Mouse (Mus musculus) limb, embryonic 10.5 days (tissue): ENCODE data around the gene Ppm1d. TPM values are rescaled to one million over a fixed set of nuclear protein-coding genes. Genes with fewer than 3 reads are reported as not detected.
A peak's percentile ranks its signal among the peaks of the same experiment; 100 is the strongest.

Experiments used
- DNase-seq: peaks from one replicate; pipeline ENCODE4 v3.0.0-alpha.2; 2017; ENCODE audit warnings: low spot score
- H3K27ac ChIP-seq: fragments of 300-500 bp; sonication (generic); 2 replicates; pipeline ENCODE4 v1.5.1; 2016; ENCODE audit warnings: mild to moderate bottlenecking
- H3K27me3 ChIP-seq: fragments of 300-500 bp; sonication (generic); 2 replicates; pipeline ENCODE4 v1.6.1; 2016; ENCODE audit warnings: low read depth, mild to moderate bottlenecking; ENCODE audit not compliant: poor library complexity, severe bottlenecking
- H3K36me3 ChIP-seq: fragments of 300-500 bp; sonication (generic); 2 replicates; pipeline ENCODE4 v1.6.1; 2016; ENCODE audit warnings: mild to moderate bottlenecking, moderate library complexity
- H3K4me1 ChIP-seq: fragments of 300-500 bp; sonication (generic); 2 replicates; pipeline ENCODE4 v1.6.1; 2016
- H3K4me3 ChIP-seq: fragments of 300-500 bp; sonication (generic); 2 replicates; pipeline ENCODE4 v1.5.1; 2016; ENCODE audit warnings: mild to moderate bottlenecking, moderate library complexity
- H3K9me3 ChIP-seq: fragments of 300-500 bp; sonication (generic); replicated peaks from 2 replicates; pipeline ENCODE4 v1.6.1; 2016; ENCODE audit warnings: mild to moderate bottlenecking
- WGBS: fragments of 180-500 bp; shearing (Covaris S2); methylation state at CpG from one replicate; pipeline ENCODE4 v1.1.7; 2016; 5-methylcytosine and 5-hydroxymethylcytosine counted together
- polyA plus RNA-seq: library from polyadenylated mRNA; unstranded; fragments of >200 nt; fragmentation: Nextera tagmentation; extraction: Ambion mirVana; gene quantifications from 2 replicates; pipeline ENCODE4 v1.2.1, GENCODE M21; 2016

Gene Ppm1d
- 22.7 and 24.7 TPM in 2 replicates for polyA plus RNA-seq

DNA sequence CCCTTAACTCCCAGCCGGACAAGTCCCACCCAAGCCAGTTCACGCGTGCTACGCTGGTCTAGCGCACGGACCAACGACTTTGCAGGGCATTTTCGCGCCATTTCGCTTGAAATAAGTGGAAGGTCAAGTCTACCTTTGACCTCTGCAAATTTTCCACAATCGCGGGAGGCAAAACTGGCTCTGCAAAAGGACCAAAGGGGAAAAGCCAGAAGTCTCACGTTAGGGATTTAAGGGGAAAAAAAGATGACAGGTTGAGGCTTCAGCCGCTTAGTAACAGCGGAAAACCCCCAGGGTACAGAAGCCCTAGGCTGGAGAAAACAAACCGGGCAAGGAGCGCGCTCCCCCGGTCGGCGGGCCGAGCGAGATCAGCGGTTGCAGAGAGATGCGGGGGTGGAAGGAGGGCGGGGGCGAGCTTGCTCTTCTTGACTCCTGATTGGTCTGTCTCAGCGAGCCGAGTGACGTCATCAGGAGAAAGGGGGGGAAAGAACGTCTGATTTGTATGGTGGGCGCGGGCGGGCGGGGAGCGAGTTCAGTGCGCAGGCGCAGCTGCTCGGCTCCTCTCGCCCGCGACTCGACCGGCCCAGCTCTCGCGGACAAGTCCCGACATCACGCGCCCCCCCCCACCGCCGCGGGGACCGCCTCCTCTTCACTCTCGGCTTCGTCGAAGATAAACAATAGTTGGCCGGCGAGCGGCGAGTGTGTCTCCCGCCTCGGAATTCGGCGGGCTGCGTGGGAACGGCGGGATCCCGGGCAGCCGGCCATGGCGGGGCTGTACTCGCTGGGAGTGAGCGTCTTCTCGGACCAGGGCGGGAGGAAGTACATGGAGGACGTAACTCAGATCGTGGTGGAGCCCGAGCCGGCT is at the start of gene Ppm1d:
Gene Ppm1d, plus strand, starts transcription at position 532 of the 862 bp plus-strand sequence.
- Histone ChIP-seq H3K9me3 (no peaks in the 10 kb centered on the region), H3K4me1 (peaks cover 16% of the 10 kb centered on the region), H3K27ac (peak within 1 kb of the TSS; percentile 96), H3K4me3 (peak within 1 kb of the TSS; percentile 97), H3K36me3 (peaks cover 25% of the 10 kb centered on the region), H3K27me3 (no peaks in the 10 kb centered on the region)
- peak; percentile 99 for DNase-seq
- under 1% methylated on average over 74 of the region's 78 CpGs for WGBS

DNA sequence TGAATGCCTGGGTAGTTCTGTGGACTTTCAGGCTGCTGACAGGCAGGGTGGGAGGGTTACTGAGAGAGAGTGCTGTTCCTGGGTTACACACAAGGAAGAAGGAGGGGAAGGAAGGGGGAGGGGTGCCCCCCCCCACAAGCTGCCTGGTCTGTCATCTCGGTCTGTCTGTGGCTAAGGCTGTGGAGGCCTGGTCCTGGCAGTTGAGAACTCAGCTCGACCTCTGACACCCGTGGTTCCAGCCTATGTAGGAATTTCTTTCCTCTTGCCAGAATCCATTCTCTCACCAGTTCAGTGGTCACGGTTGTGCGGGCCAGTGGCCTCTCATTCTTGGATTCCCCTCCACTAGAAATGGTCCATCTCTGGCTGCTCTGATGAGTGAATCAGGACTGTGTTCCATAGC is 46.4 kb upstream of the Ppm1d start:
- no peaks in the 10 kb centered on the region for H3K4me1 ChIP-seq
- no peaks in the 10 kb centered on the region for H3K9me3 ChIP-seq
- no peak overlapping the region for H3K27ac ChIP-seq
- H3K4me3 ChIP-seq = no peak overlapping the region
- DNase-seq = no peak
- no peaks in the 10 kb centered on the region for H3K36me3 ChIP-seq
- H3K27me3 ChIP-seq = no peaks in the 10 kb centered on the region
- 74% methylated on average over 5 of the region's 5 CpGs for WGBS

DNA sequence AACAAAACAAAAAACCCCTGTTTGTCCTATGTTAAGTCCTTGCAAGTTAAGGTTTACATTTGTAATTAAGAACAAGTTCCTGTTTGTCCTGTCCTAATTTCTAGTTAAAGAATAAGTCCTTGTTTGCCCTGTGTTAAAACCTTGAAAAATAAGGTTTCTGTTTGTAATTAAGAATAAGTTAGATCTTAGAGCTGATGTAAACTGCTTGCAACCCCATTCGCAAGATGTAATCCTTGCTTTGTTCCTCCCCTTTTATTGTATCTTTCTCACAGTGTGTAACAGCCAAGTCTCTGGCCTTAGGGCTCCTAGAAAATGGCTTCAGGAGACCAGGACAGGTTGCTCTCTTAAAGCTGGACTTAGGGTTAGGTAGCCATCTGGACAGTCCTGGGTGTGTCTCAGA is 43.7 kb upstream of the Ppm1d start:
- DNase-seq = no peak
- no peaks in the 10 kb centered on the region for H3K27me3 ChIP-seq
- H3K27ac ChIP-seq = no peak overlapping the region
- WGBS = 91% methylated on average over 1 of the region's 1 CpGs
- no peaks in the 10 kb centered on the region for H3K4me1 ChIP-seq
- H3K36me3 ChIP-seq = no peaks in the 10 kb centered on the region
- no peaks in the 10 kb centered on the region for H3K9me3 ChIP-seq
- no peak overlapping the region for H3K4me3 ChIP-seq

DNA sequence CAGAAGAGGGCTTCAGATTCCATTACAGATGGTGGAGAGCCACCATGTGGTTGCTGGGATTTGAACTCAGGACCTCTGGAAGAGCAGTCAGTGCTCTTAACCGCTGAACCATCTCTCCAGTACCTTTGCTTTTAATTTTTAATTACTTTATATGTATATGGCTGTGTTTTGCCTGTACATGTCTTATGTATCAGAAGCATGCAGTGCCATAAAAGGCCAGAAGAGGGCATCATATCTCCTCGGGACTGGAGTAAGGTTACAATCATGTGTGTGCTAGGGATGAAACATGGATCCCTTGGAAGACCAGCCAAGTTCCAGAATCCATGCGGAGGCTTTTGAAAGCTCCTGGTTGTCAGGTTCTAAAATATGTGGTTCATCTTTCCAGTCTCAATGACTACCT is 40.4 kb upstream of the Ppm1d start:
- H3K4me3 ChIP-seq = no peak overlapping the region
- H3K9me3 ChIP-seq = no peaks in the 10 kb centered on the region
- whole genome bisulfite sequencing = 62% methylated on average over 3 of the region's 3 CpGs
- no peaks in the 10 kb centered on the region for H3K27me3 ChIP-seq
- no peaks in the 10 kb centered on the region for H3K4me1 ChIP-seq
- no peak overlapping the region for H3K27ac ChIP-seq
- H3K36me3 ChIP-seq = no peaks in the 10 kb centered on the region
- peak; percentile 55 for DNase-seq

DNA sequence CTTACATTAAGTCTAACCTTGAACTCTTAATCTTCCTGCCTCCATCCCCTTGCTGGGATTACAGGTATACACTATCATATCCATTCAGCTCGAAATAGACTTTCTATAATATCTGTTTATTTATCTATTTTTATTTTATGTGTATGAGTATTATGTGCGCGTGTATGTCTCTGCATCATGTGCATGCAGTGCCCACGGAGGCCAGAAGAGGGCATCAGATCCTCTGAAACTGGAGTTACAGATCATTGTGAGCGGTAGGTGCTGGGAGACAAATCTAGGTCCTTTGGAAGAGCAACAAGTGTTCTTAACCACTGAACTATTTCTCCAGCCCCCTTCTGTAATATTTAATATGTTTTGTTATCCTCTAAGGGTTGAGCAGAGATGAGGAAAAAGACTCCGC is 37.7 kb upstream of the Ppm1d start:
- H3K27me3 ChIP-seq = no peaks in the 10 kb centered on the region
- 71% methylated on average over 6 of the region's 6 CpGs for WGBS
- no peaks in the 10 kb centered on the region for H3K36me3 ChIP-seq
- H3K4me3 ChIP-seq = no peak overlapping the region
- peaks cover 11% of the 10 kb centered on the region for H3K4me1 ChIP-seq
- no peaks in the 10 kb centered on the region for H3K9me3 ChIP-seq
- no peak for DNase-seq
- H3K27ac ChIP-seq = no peak overlapping the region

DNA sequence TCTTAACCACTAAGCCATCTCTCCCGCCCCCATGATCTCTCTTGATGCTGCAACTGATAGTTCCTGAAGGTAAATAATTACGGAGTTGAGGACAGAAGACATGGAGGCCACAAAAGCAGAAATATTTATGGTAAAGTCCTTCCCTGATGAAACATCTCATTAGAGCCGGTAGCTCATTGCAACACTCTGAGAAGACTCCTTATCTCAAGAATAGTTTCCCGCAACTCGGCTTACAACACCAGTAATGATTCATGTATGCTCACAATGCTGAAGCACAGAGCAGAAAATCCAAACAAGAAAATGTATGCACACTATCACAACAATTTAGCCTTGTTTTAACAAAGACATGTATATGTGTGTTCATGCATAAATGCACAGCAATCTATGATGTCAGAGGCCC is 35.9 kb upstream of the Ppm1d start:
- Histone ChIP-seq H3K4me1 (peaks cover 11% of the 10 kb centered on the region), H3K27me3 (no peaks in the 10 kb centered on the region), H3K4me3 (no peak overlapping the region), H3K36me3 (no peaks in the 10 kb centered on the region), H3K9me3 (no peaks in the 10 kb centered on the region), H3K27ac (no peak overlapping the region)
- no peak for DNase-seq
- 93% methylated on average over 5 of the region's 5 CpGs for WGBS

DNA sequence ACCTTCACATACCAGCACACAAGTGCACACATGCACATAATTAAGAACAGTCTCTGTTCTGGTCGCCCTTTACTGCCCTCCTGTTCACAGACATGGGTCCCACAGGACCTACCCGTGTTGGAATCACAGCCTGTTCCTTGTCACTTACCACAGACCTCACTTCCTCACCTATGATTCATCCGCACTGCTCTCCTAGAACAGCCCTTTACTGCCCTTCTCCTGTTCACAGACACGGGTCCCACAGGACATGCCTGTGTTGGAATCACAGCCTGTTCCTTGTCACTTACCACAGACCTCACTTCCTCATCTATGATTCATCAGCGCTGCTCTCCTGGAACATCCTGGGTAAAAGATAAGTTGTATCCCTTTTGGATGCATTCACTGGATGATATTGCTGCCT is 33.4 kb upstream of the Ppm1d start:
- Histone ChIP-seq H3K27me3 (no peaks in the 10 kb centered on the region), H3K9me3 (no peaks in the 10 kb centered on the region), H3K4me1 (peaks cover 11% of the 10 kb centered on the region), H3K36me3 (no peaks in the 10 kb centered on the region), H3K4me3 (no peak overlapping the region), H3K27ac (0 out of 2 replicates have a peak overlapping the region, but pooled peaks have one; percentile 14)
- no peak for DNase-seq
- 70% methylated on average over 5 of the region's 5 CpGs for WGBS

DNA sequence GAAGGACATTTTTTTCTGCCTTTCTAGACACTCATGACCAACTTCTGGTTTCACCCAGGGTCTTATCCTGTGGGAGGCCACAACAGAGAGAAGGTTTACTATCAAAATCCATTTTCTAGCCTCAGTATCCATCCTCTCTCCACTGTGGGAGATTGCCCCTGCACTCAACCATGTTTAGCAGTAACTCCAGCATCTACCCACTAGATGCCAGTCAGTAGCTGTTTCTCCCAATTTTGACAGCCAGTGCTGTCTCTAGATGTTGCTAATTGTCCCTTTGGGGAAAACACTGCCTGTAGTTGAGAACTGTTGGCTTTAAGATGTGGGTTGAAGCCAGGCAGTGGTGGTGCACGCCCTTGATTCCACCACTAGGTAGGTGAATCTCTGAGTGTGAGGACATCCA is 32.9 kb upstream of the Ppm1d start:
- Histone ChIP-seq H3K4me1 (peaks cover 11% of the 10 kb centered on the region), H3K27ac (no peak overlapping the region), H3K36me3 (no peaks in the 10 kb centered on the region), H3K4me3 (no peak overlapping the region), H3K27me3 (no peaks in the 10 kb centered on the region), H3K9me3 (no peaks in the 10 kb centered on the region)
- WGBS = 92% methylated on average over 1 of the region's 1 CpGs
- no peak for DNase-seq

DNA sequence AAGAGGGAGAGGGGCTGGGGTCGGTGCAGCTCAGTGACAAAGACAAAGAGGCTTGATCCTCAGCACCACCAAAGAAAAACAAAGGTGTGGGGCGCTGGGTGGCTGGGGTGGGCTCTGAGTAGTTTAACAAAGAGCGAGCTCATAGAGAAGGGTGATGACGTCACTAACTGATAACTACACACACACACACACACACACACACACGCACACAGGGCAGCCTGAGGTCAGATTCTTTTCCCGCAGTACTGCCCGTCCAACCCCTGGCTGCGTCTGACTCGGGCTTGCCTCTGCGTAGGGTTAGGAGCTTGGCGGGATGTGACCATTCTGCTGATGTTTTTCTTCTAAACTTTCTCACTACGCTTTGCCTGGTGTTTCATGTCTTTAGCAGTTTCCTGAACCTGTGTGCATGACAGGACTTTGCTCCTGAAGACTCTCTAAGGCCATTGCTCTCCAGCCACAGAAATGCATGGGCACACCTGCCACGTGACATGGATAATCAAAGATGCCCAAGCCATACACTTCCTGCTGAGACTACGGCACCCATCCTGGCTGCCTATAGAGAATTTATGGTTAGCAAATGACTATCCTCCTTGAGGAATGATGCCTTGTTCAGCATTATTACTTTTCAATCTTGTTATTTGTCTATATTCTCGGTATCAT is 29.7 kb upstream of the Ppm1d start:
- 81% methylated on average over 15 of the region's 15 CpGs for WGBS
- no peak overlapping the region for H3K4me3 ChIP-seq
- no peak for DNase-seq
- H3K9me3 ChIP-seq = no peaks in the 10 kb centered on the region
- no peak overlapping the region for H3K27ac ChIP-seq
- H3K4me1 ChIP-seq = peaks cover 11% of the 10 kb centered on the region
- no peaks in the 10 kb centered on the region for H3K36me3 ChIP-seq
- no peaks in the 10 kb centered on the region for H3K27me3 ChIP-seq

DNA sequence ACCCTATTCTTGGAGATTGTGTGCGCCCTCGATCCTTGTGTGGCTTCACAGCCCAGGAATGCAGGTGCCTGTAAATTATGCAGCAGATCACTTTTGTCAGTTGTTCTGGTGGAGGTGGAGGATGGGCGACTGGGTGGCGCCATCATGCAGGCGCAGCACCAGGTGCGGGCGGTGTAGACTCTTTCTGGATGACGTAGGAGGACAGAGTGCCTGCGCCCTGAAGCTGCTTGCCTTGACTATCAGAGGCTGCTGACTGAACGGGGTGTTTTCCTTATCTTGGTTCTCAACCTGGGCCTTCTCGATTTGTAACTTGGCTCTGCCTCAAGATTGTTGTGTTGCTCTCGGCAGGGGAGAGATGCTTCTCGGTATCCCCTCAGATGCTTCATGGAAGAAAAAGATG is 13.1 kb upstream of the Ppm1d start:
- Histone ChIP-seq H3K36me3 (no peaks in the 10 kb centered on the region), H3K4me3 (no peak overlapping the region), H3K27ac (no peak overlapping the region), H3K4me1 (0 out of 2 replicates have a peak, but pooled peaks cover 2% of the 10 kb centered on the region), H3K9me3 (no peaks in the 10 kb centered on the region), H3K27me3 (no peaks in the 10 kb centered on the region)
- DNase-seq = no peak
- 80% methylated on average over 13 of the region's 13 CpGs for WGBS

DNA sequence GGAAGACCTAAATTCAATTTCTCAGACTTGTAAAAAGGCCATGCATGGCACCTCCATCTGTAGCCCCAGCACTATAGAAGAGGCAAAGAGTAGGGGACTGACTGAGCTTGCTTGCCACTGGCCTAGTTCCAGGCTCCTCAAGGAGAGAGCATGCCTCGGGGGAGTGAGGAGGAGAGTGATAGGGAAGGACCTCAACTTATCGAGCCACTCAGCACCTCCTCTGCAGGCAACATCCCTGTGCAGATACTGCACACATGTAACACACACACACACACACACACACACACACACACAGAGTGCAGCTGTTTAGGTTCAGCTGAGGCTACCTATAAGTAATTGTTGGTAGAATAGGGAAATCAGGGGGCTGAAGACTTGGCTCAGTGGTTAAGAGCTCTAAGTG is 11.2 kb upstream of the Ppm1d start:
- Histone ChIP-seq H3K4me1 (0 out of 2 replicates have a peak, but pooled peaks cover 2% of the 10 kb centered on the region), H3K4me3 (no peak overlapping the region), H3K36me3 (no peaks in the 10 kb centered on the region), H3K27me3 (no peaks in the 10 kb centered on the region), H3K27ac (no peak overlapping the region), H3K9me3 (no peaks in the 10 kb centered on the region)
- no peak for DNase-seq
- 94% methylated on average over 2 of the region's 2 CpGs for WGBS

DNA sequence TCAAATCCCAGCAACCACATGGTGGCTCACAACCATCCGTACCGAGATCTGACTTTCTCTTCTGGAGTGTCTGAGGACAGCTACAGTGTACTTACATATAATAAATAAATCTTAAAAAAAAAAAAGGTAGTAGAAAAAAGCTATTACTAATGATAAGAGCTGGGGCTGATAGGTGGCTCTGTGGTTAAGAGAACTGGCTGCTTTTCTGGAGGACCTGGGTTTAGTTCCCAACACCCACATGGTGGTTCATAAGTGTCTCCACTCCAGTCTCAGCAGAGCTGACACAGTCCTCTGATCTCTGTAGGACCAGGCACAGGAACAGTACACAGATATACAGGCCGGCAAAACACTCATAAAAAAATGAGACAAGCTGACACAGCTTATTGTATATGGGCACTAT is 9.9 kb upstream of the Ppm1d start:
- Histone ChIP-seq H3K9me3 (no peaks in the 10 kb centered on the region), H3K4me3 (no peak overlapping the region), H3K27ac (no peak overlapping the region), H3K36me3 (no peaks in the 10 kb centered on the region), H3K27me3 (no peaks in the 10 kb centered on the region), H3K4me1 (0 out of 2 replicates have a peak, but pooled peaks cover 2% of the 10 kb centered on the region)
- DNase-seq = no peak
- WGBS = 90% methylated on average over 3 of the region's 3 CpGs

DNA sequence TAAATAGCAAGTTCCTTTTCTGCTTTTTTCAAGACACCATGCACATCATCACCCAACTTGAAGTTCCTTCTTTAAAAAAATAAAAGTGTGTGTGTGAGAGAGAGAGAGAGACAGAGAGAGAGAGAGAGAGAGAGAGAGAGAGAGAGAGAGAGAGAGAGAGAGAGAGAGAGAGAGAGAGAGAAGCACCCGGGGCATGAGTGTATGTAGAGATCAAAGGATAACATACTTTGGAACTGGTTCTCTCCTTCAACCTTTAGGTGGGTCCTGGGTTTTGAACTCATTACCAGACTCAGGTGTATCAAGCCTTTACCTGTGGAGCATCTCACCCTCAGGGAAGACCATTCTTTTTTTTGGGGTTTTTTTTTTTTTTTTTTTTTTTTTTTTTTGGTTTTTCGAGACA is 9.2 kb upstream of the Ppm1d start:
- Histone ChIP-seq H3K36me3 (no peaks in the 10 kb centered on the region), H3K27me3 (no peaks in the 10 kb centered on the region), H3K27ac (no peak overlapping the region), H3K4me1 (0 out of 2 replicates have a peak, but pooled peaks cover 2% of the 10 kb centered on the region), H3K4me3 (no peak overlapping the region), H3K9me3 (no peaks in the 10 kb centered on the region)
- 75% methylated on average over 2 of the region's 2 CpGs for WGBS
- no peak for DNase-seq
